Mouse (Mus musculus): ENCODE data around the gene Adra1b. TPM values are rescaled to one million over a fixed set of nuclear protein-coding genes. Genes with fewer than 3 reads are reported as not detected.

Adra1b gene
- total and polyA plus RNA-seq, 3 experiments, result 39.3 to 58.3 (median 50.5) TPM

DNA sequence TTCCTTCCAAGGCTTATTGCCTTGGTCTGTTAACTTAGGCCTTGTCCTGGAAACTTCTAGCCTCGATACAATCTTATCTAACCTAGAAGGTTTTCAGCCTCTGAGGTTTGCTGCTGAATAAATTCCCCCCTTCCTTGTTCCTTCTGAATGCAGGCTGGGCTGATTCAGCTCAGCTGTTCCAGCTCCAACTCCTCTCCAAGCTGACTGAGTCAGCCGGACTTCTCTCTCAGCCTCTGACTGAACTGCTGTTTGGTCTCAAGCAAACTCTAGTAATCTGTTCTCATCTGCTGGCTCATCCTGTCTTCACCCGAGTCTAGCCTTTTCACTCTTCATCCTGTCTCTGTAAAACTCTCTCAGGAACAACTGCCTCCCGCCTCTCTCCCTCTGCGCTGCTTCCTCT is 121.5 kb downstream of the Adra1b start:
- H3K27me3 ChIP-seq (ENCODE audit: control insufficient read depth, insufficient read depth, low read length), result no peaks in the 10 kb centered on the region
- no peaks in the 10 kb centered on the region for H3K79me2 ChIP-seq (replicated peaks; ENCODE audit: control insufficient read depth, insufficient read depth, low read length)
- no peak overlapping the region for H3K27ac ChIP-seq
- intact Hi-C loops (cut with DNase I), result no loop called here
- no peak overlapping the region for H3K9ac ChIP-seq (ENCODE audit: low read depth, low read length)
- 38% methylated on average over 5 of the region's 5 CpGs for WGBS
- no peak for DNase-seq
- no peaks in the 10 kb centered on the region for H3K36me3 ChIP-seq (ENCODE audit: control insufficient read depth, insufficient read depth, low read length)
- TF ChIP-seq EP300 (IDR thresholded peaks at IDR 0.05; ENCODE audit: insufficient read depth, low read depth, low read length) (no peak), POLR2A (IDR thresholded peaks at IDR 0.05; ENCODE audit: insufficient read depth, low read depth, low read length) (no peak), CTCF (IDR thresholded peaks at IDR 0.05) (no peak)
- H3K4me1 ChIP-seq (ENCODE audit: control insufficient read depth, insufficient read depth, low read length), result peaks cover 1% of the 10 kb centered on the region; the same call in 1 of the 2 replicates
- H3K4me3 ChIP-seq, result no peak overlapping the region

- no peak overlapping the region for H3K27ac ChIP-seq
- H3K79me2 ChIP-seq (replicated peaks; ENCODE audit: control insufficient read depth, insufficient read depth, low read length), result no peaks in the 10 kb centered on the region
- DNase-seq, result no peak
- TF ChIP-seq POLR2A (IDR thresholded peaks at IDR 0.05; ENCODE audit: insufficient read depth, low read depth, low read length) (no peak), CTCF (IDR thresholded peaks at IDR 0.05) (no peak), EP300 (IDR thresholded peaks at IDR 0.05; ENCODE audit: insufficient read depth, low read depth, low read length) (no peak)
- 24% methylated on average over 8 of the region's 8 CpGs for WGBS
- H3K4me1 ChIP-seq (ENCODE audit: control insufficient read depth, insufficient read depth, low read length), result no peaks in the 10 kb centered on the region
- no peak overlapping the region for H3K4me3 ChIP-seq
- intact Hi-C loops (cut with DNase I), result no loop called here
- no peaks in the 10 kb centered on the region for H3K27me3 ChIP-seq (ENCODE audit: control insufficient read depth, insufficient read depth, low read length)
- peak overlapping the region; percentile 29; the same call in 1 of the 2 replicates for H3K9ac ChIP-seq (ENCODE audit: low read depth, low read length)
- H3K36me3 ChIP-seq (ENCODE audit: control insufficient read depth, insufficient read depth, low read length), result no peaks in the 10 kb centered on the region
Measured at GRCm38 (mm10) chr11:43776324-43776694, 124.7 kb downstream of the Adra1b start.

DNA sequence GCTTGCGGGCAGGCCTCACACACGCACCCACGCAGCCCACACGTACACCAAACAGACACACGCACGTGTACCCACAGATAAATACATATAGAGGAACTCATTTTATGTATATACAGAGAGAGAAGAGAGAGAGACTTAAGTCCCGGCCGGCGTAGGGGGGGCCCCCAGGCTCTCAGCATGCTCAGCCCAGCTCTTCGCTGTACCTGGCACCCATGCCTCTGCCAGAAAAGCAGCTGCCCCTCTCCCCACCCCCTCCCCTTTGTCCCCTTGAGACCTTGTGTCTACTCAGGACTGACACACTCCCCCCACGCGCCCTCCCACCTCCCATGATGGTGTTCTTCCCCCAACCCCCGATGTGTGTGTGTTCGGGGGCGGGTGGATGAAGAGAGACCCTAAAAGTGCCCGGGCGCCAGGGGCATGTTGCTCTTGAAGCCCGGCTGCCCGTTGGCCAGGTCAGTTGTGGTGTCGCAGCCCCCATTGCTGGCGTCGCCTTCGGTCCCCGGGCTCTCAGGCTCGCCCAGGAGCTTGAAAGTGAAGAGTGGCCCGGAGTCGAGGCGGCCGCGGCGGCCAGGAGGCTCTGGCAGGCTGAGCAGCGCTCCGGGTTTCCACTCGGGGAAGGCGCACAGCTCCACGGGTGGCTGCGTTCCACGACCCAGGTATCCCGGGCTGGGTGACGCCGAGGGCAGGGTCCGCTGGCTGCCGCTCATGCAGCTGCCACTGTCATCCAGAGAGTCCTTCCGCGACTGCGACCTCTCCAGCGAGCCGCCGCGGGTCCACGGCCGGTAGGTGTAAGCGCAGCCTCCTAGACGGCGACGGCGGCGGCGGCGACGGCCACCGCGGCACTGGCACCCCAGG is 125.3 kb downstream of the Adra1b start:
- no peak overlapping the region for H3K4me3 ChIP-seq
- intact Hi-C loops (cut with DNase I), result no loop called here
- H3K36me3 ChIP-seq (ENCODE audit: control insufficient read depth, insufficient read depth, low read length), result no peaks in the 10 kb centered on the region
- DNase-seq, result no peak
- H3K4me1 ChIP-seq (ENCODE audit: control insufficient read depth, insufficient read depth, low read length), result no peaks in the 10 kb centered on the region
- no peaks in the 10 kb centered on the region for H3K27me3 ChIP-seq (ENCODE audit: control insufficient read depth, insufficient read depth, low read length)
- TF ChIP-seq EP300 (IDR thresholded peaks at IDR 0.05; ENCODE audit: insufficient read depth, low read depth, low read length) (no peak), CTCF (IDR thresholded peaks at IDR 0.05) (no peak), POLR2A (IDR thresholded peaks at IDR 0.05; ENCODE audit: insufficient read depth, low read depth, low read length) (no peak)
- H3K27ac ChIP-seq, result no peak overlapping the region
- H3K9ac ChIP-seq (ENCODE audit: low read depth, low read length), result peak overlapping the region; percentile 29
- 22% methylated on average over 63 of the region's 63 CpGs for WGBS
- H3K79me2 ChIP-seq (replicated peaks; ENCODE audit: control insufficient read depth, insufficient read depth, low read length), result no peaks in the 10 kb centered on the region

GRCm38 (mm10) chr11:43773725-43774124 is 127.3 kb downstream of the Adra1b start:
- intact Hi-C loops (cut with DNase I), result no loop called here
- 21% methylated on average over 5 of the region's 5 CpGs for WGBS

GRCm38 (mm10) chr11:43770110-43770509 is 130.9 kb downstream of the Adra1b start:
- Histone ChIP-seq H3K4me3 (no peak overlapping the region), H3K36me3 (ENCODE audit: control insufficient read depth, insufficient read depth, low read length) (no peaks in the 10 kb centered on the region), H3K27me3 (ENCODE audit: control insufficient read depth, insufficient read depth, low read length) (no peaks in the 10 kb centered on the region), H3K27ac (no peak overlapping the region), H3K79me2 (replicated peaks; ENCODE audit: control insufficient read depth, insufficient read depth, low read length) (no peaks in the 10 kb centered on the region), H3K4me1 (ENCODE audit: control insufficient read depth, insufficient read depth, low read length) (no peaks in the 10 kb centered on the region), H3K9ac (ENCODE audit: low read depth, low read length) (no peak overlapping the region)
- intact Hi-C loops (cut with DNase I), result no loop called here
- 76% methylated on average over 4 of the region's 4 CpGs for WGBS
- TF ChIP-seq EP300 (IDR thresholded peaks at IDR 0.05; ENCODE audit: insufficient read depth, low read depth, low read length) (no peak), CTCF (IDR thresholded peaks at IDR 0.05) (no peak), POLR2A (IDR thresholded peaks at IDR 0.05; ENCODE audit: insufficient read depth, low read depth, low read length) (no peak)
- no peak for DNase-seq

More at GRCm38 (mm10) chr11:43773725-43774124, 127.3 kb downstream of the Adra1b start:
- Histone ChIP-seq H3K4me1 (ENCODE audit: control insufficient read depth, insufficient read depth, low read length) (no peaks in the 10 kb centered on the region), H3K79me2 (replicated peaks; ENCODE audit: control insufficient read depth, insufficient read depth, low read length) (no peaks in the 10 kb centered on the region), H3K4me3 (no peak overlapping the region), H3K27me3 (ENCODE audit: control insufficient read depth, insufficient read depth, low read length) (no peaks in the 10 kb centered on the region), H3K9ac (ENCODE audit: low read depth, low read length) (no peak overlapping the region), H3K36me3 (ENCODE audit: control insufficient read depth, insufficient read depth, low read length) (no peaks in the 10 kb centered on the region), H3K27ac (no peak overlapping the region)
- no peak for TF ChIP-seq CTCF (IDR thresholded peaks at IDR 0.05)
- TF ChIP-seq EP300 (IDR thresholded peaks at IDR 0.05; ENCODE audit: insufficient read depth, low read depth, low read length), result no peak
- TF ChIP-seq POLR2A (IDR thresholded peaks at IDR 0.05; ENCODE audit: insufficient read depth, low read depth, low read length), result no peak
- peak in 1 of 2 experiments; percentile 23 for DNase-seq

- no peaks in the 10 kb centered on the region for H3K4me1 ChIP-seq (ENCODE audit: control insufficient read depth, insufficient read depth, low read length)
- intact Hi-C loops (cut with DNase I), result loop anchor here (2.0 to 5.0 kb wide), 2 partner anchors 350 to 685 kb away; no protein-coding TSS in a partner anchor
- H3K27ac ChIP-seq, result no peak overlapping the region
- WGBS, result 77% methylated on average over 11 of the region's 11 CpGs
- no peaks in the 10 kb centered on the region for H3K27me3 ChIP-seq (ENCODE audit: control insufficient read depth, insufficient read depth, low read length)
- no peaks in the 10 kb centered on the region for H3K79me2 ChIP-seq (replicated peaks; ENCODE audit: control insufficient read depth, insufficient read depth, low read length)
- no peak for TF ChIP-seq CTCF (IDR thresholded peaks at IDR 0.05)
- no peak for TF ChIP-seq POLR2A (IDR thresholded peaks at IDR 0.05; ENCODE audit: insufficient read depth, low read depth, low read length)
- no peak for TF ChIP-seq EP300 (IDR thresholded peaks at IDR 0.05; ENCODE audit: insufficient read depth, low read depth, low read length)
- no peak overlapping the region for H3K9ac ChIP-seq (ENCODE audit: low read depth, low read length)
- H3K36me3 ChIP-seq (ENCODE audit: control insufficient read depth, insufficient read depth, low read length), result no peaks in the 10 kb centered on the region
- no peak for DNase-seq
- H3K4me3 ChIP-seq, result no peak overlapping the region
Measured at GRCm38 (mm10) chr11:43767749-43768148, 133.3 kb downstream of the Adra1b start.
